Mouse (Mus musculus) frontal cortex, postnatal 36 days (tissue): ENCODE data around the gene Adgre5.

Source experiments
- DNase-seq, 2 experiments: peaks; one replicate each; pipeline ENCODE4 v3.0.0; 2022; ENCODE audit warnings: low spot score in 2 of 2

Gene Adgre5

DNA sequence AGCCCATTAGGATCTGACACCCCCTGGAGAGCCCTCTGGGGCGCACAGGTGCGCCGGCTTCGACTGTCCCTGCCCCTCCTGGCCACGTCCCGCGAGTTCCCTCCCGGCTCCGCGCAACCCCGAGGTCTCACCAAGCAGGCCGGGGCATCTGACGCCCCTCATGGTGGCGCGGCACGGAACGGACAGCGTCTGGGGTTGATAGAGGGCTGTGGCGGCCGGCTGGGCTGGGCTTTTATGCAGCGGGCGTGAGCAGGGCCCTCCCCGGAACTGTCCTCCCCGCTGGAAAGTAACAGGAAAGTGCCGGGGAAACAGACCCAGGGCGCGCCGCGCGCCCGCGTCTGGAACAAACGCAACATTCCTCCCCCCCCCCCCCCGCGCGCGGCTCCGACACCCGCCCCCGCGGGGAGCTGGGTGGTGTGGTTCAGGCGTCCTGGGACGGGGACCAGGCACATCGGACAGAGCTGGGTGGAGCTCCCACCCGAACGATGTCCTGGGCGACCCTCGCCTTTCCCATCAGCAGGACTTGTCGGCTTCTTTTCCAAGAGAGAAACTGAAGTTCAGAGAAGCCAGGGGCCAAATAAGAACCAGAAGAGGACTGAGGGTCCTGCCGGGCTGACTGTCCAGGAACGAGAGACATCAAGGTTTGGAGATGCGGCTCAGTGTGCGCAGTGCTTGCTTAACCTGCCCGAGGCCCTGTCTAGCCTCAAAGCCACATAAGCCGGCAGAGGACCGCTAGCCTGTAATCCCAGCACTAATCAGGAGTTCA is at the start of gene Adgre5:
Adgre5 (minus strand) TSS at position 351 of the 766 bp plus-strand sequence.
- no peak for DNase-seq

DNA sequence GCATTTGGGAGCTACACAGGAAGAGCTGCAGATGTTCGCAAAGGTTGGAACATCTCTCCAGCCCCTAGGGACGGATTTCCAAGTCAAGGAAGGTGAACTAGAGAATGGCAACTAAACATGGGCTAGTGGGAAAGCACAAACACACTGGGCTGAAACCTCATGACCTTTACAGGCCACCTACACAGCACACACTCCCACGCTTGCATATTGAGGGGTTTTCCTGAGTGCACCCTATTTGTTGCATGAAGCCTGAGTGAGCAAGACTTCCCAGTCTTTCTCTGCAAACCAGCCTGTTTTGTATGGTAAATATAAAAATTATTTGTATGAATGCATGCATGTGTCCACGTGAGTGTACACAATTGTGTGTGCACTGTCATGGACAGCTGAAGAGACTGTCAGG is 48.7 kb upstream of the Adgre5 start:
- no peak for DNase-seq

DNA sequence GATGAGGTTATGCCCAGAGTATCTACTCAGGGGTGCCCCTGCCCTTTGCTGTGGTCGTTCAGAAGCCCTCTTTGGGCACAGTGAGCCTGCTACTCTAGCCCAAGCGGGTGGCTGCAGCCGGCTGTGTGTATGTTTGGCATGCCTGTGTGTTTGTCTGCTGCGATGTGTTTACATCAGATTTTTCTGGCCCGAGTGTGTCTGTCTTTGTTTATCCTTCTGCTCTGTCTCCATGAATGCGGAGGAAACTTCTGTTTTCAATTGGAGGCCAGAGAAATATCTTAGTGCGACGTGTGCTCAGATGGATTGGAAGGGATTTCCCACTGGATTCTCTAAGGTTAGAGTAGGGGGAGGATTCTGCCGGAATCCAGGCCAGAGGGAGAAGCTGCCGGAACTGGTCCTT is 43.9 kb upstream of the Adgre5 start:
- no peak for DNase-seq

DNA sequence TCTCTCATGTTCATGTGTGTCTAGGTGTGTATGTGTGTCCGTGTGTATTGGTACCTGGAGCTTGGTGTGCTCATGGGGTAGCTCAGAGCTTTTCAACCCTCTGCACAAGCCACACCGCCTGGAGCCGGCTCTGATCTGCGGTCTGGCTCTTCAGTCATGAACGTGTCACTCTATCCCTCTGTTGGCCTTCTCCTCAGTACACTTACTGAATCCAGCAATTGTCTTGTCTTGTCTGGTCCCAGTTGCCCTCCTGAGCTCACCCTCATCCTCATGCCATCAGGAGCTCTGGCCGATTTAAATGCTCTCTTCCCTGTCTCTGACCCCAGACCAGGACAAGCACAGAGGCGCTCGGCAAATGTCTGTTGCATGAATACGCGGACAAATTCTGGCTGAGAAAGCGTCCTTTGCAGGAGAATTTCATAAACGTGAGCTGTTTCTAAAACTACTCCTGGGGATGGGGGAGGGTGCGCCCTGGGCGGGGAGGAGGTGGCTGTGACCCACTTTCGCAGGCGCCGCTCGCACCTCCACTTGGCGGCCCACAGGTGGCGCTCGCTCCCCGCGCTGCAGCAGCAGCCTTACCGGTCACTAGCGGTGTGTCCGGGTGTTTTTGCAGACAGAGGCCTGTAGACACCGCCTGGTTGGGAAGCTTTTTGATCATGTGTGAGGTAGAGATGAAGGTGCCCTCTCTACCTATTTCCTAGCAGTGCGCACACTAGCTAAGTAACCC is 41.9 kb upstream of the Adgre5 start:
- DNase-seq = peak; percentile 87 to 93

DNA sequence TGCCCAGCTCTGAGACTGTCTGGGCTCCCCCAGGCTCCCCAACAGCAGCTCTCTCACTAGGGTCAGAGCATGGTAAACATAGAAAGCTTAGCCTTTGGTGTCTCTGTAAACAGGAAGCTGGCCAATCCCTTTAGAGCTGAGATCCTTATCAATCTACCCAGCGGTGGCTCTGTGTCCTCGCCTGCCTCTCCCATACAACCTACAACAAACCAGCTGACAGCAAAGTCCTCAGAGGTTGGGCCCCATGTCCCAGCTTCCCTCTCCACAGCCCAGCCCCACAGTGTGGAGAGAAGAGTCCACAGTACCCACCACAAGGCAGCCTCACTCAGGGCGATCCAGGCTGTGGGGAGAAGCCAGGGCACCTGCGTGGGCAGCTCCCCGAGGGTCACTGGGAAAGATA is 38.5 kb upstream of the Adgre5 start:
- DNase-seq = no peak

DNA sequence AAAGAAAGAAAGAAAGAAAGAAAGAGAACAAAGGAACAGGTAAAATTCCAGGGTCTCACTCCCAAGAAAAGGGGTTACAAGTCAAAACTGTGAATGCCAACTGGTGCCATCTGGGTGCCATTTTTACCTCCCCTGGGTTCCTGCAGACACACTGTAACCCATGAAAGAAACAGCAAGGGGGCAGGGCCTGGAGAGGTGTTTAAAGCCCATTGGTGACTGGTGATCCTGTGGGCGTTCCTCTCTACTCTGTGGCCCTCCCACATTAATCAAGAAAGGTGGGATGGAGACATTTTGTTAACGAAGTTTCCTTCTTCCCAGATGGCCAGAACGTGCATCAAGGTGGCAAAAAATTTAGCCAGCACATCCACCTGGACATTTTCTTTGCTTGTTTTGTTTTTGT is 36.9 kb upstream of the Adgre5 start:
- no peak for DNase-seq

DNA sequence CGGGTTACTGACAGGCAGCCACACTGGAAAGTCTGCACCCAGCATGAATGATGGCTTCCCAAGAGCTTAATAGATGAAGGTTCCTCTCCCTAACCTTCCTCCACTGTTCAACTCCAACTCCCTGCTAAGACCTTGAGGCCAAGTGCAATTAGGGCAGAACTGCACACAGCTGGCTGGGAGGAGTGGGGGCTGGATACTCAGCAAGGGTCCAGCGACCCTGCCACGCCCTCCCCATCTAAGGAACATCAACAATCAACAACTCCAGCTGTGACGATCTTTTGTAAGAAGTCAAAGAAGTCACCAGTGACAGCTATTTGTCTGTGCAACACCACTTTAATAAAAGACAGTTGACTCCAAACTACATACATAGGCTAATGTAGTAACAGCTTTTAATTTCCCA is 35.5 kb upstream of the Adgre5 start:
- no peak for DNase-seq

DNA sequence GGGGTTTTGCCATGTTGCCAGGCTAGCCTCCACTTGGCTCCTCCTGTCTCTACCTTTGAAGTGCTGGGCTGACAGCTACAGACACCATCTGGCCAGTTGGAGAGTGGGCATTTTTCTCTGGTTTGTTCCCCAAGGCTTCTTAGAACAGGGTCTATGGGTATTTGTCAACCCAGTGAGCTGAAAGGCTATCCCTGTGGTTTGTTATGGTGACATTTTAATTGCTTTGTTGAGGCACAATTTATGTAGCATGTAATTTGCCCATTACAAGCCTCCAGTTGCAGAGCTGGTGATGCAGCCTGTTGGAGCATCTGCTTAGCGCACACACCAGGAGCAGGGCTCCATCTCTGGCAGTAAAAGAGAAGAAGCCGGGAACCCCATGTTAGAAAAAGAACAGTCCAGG is 33.1 kb upstream of the Adgre5 start:
- no peak for DNase-seq

DNA sequence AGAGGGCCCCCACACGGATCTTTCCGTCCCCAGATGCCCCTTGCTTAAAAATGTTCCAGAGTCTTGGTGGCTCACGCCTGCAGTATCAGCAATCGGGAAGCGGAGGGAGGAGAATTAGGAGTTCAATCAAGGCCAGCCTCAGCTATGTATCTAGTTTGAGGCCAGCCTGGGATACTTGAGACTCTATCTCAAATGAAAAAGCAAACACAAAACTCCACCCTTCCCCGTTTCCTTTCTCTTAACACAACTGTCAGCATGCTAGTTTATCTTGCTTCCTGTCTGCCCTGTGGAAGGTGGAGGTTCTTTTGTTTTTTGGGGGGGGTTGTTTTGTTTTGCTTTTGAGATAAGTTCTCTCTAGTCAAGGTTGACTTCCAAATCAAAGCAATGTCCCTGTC is 32.3 kb upstream of the Adgre5 start:
- no peak for DNase-seq

DNA sequence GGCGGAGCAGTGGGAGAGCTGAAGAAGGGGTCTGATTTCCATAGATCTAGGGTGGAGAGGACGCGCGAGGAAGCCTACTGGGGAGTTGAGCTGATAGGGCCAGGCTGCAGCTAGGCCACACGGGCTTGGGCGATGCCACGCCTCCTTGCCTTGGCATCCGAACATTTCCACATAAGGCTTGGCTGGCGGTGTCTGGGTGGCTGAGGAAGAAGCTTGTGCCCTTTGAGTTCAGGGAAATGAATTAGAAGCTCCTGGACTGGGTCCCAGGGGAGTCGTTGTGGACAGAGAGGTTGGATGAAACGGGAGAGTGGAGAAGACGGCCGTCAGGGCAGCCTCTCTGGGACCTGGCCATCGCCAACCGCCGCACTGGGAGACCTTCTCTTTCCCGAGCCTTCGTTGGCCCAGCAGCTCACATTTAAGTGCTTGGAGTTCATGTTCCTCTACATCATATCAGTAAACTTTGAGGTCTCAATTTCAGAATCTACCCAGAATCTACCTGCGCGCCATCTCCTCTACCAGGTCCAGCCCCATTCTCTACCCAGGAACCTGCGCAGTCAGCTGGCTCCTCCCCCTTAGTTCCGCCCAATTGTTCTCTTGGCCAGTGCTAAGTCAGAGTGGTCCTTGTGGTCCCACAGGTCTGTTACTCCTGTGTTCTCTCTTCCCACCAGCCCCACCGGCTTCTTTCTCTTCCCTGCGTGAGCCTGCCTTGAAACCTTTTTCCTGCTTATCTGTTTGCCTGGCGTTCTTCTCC is 31.8 kb upstream of the Adgre5 start:
- peak; percentile 22 to 30 for DNase-seq

DNA sequence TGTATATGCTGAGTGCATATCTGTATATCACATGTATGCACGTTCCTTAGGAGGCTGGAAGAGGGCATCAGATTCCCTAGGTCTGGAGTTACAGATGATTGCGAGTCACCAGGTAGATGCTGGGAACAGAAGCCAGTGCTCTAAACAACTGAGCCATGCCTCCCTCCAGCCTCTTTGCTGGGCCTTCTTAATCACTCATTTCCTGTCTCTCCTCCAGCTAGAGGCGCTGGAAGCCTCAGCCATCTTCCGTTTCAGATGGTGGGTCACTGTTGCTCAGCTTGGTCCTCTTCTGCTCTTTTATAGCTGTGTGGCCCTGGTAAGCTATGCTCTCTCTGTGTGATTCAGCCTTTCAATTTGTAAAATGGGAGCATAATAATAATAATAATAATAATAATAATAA is 30.7 kb upstream of the Adgre5 start:
- no peak for DNase-seq

DNA sequence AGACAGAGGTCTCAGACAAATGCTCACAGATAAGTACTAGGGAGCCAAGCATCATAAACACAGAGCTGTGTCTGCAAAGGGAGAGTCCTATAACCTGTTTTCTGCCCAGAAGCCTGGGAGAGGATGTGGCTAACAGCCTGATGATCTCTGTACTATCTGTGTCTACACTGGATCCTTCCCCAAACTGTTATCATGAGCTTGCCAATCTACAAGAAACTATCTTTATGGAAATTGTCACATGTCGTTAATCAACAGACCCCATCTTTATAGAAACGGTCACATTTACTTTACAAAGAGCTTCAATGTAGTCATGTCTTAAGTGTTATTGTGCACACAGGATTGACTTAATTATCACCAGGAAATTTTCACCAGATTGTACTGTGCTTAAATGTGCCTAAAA is 29.5 kb upstream of the Adgre5 start:
- no peak for DNase-seq

DNA sequence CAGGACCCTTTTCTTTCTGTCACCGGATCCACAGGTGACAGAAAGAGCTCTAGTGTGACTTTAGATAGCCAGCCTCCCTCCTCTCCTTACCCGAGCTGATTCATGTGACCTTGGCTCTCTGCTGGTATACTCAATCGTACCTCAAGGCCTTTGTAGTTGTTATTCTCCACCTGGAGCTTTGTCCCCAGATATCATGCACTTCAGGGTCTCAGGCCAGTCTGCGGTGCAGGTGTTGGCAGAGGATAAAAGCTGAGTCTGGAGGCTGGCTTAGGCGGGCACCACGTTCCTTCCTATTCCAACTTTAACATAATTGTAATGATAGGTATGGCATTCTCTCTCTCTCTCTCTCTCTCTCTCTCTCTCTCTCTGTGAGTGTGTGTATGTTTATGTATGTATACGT is 28.6 kb upstream of the Adgre5 start:
- no peak for DNase-seq

DNA sequence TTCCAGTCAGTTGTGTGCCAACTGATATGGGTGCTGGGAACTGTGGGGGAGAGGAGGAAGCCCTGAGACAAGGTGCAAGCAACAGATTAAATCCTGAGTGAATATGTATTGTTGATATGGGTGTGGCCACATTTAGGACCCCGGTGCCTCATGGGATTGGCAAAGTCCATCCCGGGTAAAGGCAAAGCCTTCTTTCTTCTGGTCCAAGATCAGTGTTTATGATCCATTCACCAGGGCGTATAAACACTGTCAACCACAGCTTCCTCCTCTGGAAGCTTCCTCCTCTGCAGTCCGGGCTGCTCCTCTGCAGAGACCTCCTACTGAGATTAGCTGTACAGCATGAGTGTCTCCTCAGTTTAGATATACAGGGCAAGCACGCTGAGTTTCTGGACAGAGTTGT is 27.4 kb upstream of the Adgre5 start:
- DNase-seq = no peak

DNA sequence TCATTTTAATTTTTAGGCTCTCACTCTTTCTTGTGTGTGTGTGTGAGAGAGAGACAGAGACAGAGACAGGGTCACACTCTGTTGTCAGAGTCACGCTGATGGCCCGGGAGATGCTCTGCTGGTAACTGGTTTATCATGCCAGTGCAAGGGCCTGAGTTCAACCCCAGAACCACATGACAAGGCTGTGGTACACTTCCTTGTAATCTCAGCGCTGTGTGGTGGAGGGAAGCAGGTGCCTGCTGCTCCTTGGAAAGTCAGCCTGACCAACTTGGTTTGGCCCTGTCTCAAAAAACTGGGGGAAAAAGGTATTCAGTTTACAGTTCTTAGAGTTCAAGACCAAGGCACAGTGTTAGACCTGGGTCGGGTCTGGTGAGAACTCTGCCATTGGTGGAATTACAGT is 26.3 kb upstream of the Adgre5 start:
- DNase-seq = no peak

DNA sequence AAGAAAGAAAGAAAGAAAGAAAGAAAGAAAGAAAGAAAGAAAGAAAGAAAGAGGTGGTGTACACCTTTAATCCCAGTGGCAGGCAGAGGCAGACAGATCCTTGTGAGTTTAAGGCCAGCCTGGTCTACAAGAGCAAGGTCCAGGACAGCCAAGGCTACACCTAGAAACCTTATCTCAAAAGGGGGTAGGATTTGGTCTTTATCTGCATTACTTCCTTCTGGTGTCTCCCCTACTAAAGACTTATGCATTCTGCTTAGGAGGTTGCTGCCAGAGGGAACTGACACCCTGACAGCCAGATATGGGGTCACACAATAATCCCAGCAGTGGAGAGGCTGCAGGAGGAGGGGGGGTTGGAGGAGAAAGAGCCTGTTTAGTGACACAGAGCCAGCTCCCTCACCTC is 24.5 kb upstream of the Adgre5 start:
- DNase-seq = no peak

DNA sequence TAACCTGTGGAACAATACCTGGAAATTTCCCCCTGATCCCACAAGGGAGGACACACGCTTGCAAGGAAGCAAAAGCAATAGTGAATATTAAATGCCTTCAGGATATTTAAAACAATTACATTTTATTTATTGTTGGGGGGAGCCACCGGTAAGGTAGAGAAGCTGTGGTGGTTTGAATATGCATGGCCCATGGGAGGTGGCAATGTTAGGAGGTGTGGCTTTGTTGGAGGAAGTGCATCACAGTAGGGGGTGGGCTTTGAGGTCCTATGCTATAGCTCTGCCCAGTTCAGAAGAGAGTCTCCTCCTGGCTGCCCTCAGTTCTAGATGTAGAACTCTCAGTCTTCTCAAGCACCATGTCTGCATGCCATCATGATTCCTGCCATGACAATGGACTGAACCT is 23.6 kb upstream of the Adgre5 start:
- no peak for DNase-seq

DNA sequence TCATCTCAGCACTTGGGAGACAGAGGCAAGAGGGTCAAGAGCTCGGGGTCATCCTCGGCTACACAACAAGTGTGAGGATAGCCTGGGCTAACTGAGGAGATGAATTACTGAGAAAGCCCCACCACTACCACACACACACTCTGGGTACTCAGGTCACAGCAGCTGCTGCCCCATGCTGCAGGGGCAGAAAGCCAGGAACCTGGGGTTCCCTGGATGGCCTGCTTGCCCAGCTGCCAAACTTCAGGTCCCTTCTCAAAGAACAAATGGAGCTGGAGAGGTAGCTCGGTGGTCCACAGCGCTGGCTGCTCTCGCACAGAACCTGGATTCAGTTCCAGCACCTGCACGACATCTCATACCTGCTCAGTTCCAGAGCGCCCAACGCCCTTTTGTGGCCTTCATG is 23.0 kb upstream of the Adgre5 start:
- no peak for DNase-seq

DNA sequence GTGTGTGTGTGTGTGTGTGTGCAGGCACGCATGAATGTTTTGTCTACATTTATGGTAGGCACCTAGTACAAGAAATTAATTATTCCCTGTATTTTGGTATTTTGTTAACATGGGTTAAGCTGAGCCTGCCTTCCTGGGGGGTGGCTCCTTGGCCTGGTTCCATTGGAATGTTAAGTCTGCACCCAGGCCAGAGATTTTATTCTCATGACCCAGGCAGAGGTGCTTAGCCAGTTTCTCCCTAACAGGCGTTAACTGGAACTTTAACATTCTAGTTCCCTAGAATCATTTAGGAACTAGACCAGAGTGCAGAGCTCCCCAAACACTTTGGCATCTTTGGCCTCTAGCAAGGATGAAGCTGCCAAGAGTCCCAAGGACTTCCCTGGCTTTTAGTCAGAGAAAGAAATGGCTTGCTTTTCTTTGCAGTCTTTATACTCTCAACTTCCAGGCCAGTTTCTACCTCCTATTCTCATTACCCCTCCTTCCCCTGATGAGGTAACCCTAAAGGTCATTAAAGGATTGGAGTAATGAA is 18.2 kb upstream of the Adgre5 start:
- no peak for DNase-seq

DNA sequence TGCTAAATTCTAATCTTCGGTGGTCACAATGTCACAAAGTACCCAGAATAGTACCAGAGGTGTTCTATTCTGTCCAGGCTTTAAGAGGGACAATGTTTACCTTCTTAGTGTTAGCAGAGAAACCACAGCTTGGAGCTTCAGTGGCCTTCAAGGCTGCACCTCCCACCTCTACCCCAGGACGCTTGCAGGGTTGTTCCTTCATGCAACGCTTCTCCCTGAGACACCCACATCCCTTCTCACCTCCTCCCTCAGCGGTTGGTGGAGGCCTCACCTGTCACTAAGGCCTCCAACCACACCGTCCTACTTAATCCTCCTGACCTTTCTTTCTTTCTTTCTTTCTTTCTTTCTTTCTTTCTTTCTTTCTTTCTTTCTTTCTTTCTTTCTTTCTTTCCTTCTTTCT is 17.2 kb upstream of the Adgre5 start:
- no peak for DNase-seq

DNA sequence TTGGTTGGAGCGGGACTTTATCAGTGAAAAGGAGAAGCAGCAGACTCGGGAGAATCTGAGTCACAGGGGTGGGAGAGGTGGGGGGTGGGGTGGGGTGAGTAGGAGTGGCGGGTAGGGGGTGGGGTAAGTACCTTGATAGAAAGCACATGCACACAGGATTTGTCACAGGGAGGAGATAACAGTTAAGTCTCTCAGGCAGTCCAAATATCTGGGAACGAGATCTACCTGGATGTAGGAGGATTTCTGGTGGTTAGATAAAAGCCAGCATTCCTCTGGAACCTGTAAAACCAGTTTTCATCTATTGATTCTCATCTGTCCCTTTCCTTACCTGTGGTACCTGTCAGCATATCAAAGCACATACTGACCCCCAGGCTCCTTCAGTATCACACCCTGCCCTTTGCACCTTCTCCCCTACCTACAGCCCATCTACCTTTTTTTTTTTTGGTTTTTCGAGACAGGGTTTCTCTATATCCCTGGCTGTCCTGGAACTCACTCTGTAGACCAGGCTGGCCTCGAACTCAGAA is 16.0 kb upstream of the Adgre5 start:
- no peak for DNase-seq

DNA sequence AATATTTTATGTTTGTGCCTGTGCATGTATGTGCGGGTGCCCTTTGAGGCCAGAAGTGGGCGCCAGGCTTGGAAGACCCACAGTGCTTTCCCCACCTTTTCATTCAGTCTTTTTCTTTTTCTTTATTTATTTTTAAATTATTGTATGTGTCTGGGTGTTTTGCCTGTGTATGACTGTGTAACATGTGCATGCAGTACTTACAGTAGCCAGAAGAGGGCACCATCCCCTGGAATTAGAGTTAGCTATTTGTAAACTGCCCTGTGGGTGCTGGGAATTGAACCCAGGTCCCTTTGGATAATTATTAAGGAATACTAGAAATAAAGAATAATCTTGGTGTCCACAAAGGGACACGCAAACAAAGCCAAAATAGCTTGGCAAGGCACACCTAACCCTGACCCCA is 15.1 kb upstream of the Adgre5 start:
- no peak for DNase-seq
